Mouse (Mus musculus): Measurements from ENCODE around the gene Gm42906. TPM values are rescaled to one million over a fixed set of nuclear protein-coding genes. Genes with fewer than 3 reads are reported as not detected.

Gene Gm42906
- total and polyA plus RNA-seq, 3 experiments: not detected

GRCm38 (mm10) chr5:151054100-151054742, 373.7 kb downstream of the Gm42906 start:
- H3K4me1 ChIP-seq (ENCODE audit: control insufficient read depth in 1 of 2, insufficient read depth in 2 of 2, low read length in 2 of 2): no peaks in the 10 kb centered on the region
- no peak for DNase-seq (ENCODE audit: low read depth, low spot score)
- no peak overlapping the region for H3K4me3 ChIP-seq (ENCODE audit: control insufficient read depth in 1 of 2, insufficient read depth in 1 of 2, low read depth in 2 of 2, low read length in 2 of 2)
- H3K27ac ChIP-seq (ENCODE audit: control insufficient read depth, low read depth, low read length): no peak overlapping the region
- no peaks in the 10 kb centered on the region for H3K79me2 ChIP-seq (ENCODE audit: control insufficient read depth, insufficient read depth, low read length, poor library complexity)
- no peaks in the 10 kb centered on the region for H3K36me3 ChIP-seq (ENCODE audit: control insufficient read depth in 1 of 2, insufficient read depth in 2 of 2, low read length in 2 of 2)
- H3K9ac ChIP-seq (ENCODE audit: control insufficient read depth, low read depth, low read length, poor library complexity, severe bottlenecking): no peak overlapping the region
- TF ChIP-seq ZNF384 (IDR thresholded peaks at IDR 0.05; ENCODE audit: low read depth, low read length) (no peak), CHD1 (IDR thresholded peaks at IDR 0.05; ENCODE audit: low read depth, low read length) (no peak), ZMIZ1 (IDR thresholded peaks at IDR 0.05; ENCODE audit: low read depth, low read length) (no peak), TCF12 (IDR thresholded peaks at IDR 0.05; ENCODE audit: low read depth, low read length) (no peak), MAZ (IDR thresholded peaks at IDR 0.05; ENCODE audit: low read depth, low read length) (no peak)
- no peaks in the 10 kb centered on the region; the same call in 1 of the 2 replicates for H3K9me3 ChIP-seq (replicated peaks; ENCODE audit: insufficient read depth, low read length)
- H3K27me3 ChIP-seq (ENCODE audit: control insufficient read depth in 1 of 2, insufficient read depth in 2 of 2, low read length in 2 of 2): no peaks in the 10 kb centered on the region

- no peaks in the 10 kb centered on the region for H3K79me2 ChIP-seq (ENCODE audit: control insufficient read depth, insufficient read depth, low read length, poor library complexity)
- no peaks in the 10 kb centered on the region for H3K27me3 ChIP-seq (ENCODE audit: control insufficient read depth in 1 of 2, insufficient read depth in 2 of 2, low read length in 2 of 2)
- no peaks in the 10 kb centered on the region for H3K4me1 ChIP-seq (ENCODE audit: control insufficient read depth in 1 of 2, insufficient read depth in 2 of 2, low read length in 2 of 2)
- H3K27ac ChIP-seq (ENCODE audit: control insufficient read depth, low read depth, low read length): no peak overlapping the region
- no peak overlapping the region for H3K4me3 ChIP-seq (ENCODE audit: control insufficient read depth in 1 of 2, insufficient read depth in 1 of 2, low read depth in 2 of 2, low read length in 2 of 2)
- H3K9ac ChIP-seq (ENCODE audit: control insufficient read depth, low read depth, low read length, poor library complexity, severe bottlenecking): no peak overlapping the region
- no peaks in the 10 kb centered on the region for H3K36me3 ChIP-seq (ENCODE audit: control insufficient read depth in 1 of 2, insufficient read depth in 2 of 2, low read length in 2 of 2)
- no peak for DNase-seq (ENCODE audit: low read depth, low spot score)
- no peaks in the 10 kb centered on the region; the same call in 1 of the 2 replicates for H3K9me3 ChIP-seq (replicated peaks; ENCODE audit: insufficient read depth, low read length)
- TF ChIP-seq RCOR1 (IDR thresholded peaks at IDR 0.05; ENCODE audit: low read depth, low read length): no peak
- TF ChIP-seq MAFK (IDR thresholded peaks at IDR 0.05; ENCODE audit: borderline replicate concordance, low read depth, low read length): no peak
- no peak for TF ChIP-seq EP300 (IDR thresholded peaks at IDR 0.05; ENCODE audit: low read depth in 1 of 2, low read length in 2 of 2)
- TF ChIP-seq CHD1 (IDR thresholded peaks at IDR 0.05; ENCODE audit: low read depth, low read length): no peak
- TF ChIP-seq NELFE (IDR thresholded peaks at IDR 0.05; ENCODE audit: low read depth, low read length): no peak
- TF ChIP-seq POLR2A (IDR thresholded peaks at IDR 0.05; ENCODE audit: control insufficient read depth in 1 of 2, insufficient read depth in 1 of 2, low read depth in 1 of 2, low read length in 2 of 2, poor library complexity in 1 of 2): no peak
- no peak for TF ChIP-seq BHLHE40 (IDR thresholded peaks at IDR 0.05; ENCODE audit: borderline replicate concordance, low read depth, low read length)
- TF ChIP-seq GABPA (IDR thresholded peaks at IDR 0.05; ENCODE audit: low read depth, low read length): no peak
- no peak for TF ChIP-seq ELF1 (IDR thresholded peaks at IDR 0.05; ENCODE audit: low read depth, low read length)
- TF ChIP-seq POLR2AphosphoS2 (IDR thresholded peaks at IDR 0.05; ENCODE audit: low read length): no peak
These were observed 374.8 kb downstream of the Gm42906 start for GRCm38 (mm10) chr5:151053190-151053589.

- Histone ChIP-seq H3K36me3 (ENCODE audit: control insufficient read depth in 1 of 2, insufficient read depth in 2 of 2, low read length in 2 of 2) (no peaks in the 10 kb centered on the region), H3K79me2 (ENCODE audit: control insufficient read depth, insufficient read depth, low read length, poor library complexity) (no peaks in the 10 kb centered on the region), H3K27me3 (ENCODE audit: control insufficient read depth in 1 of 2, insufficient read depth in 2 of 2, low read length in 2 of 2) (no peaks in the 10 kb centered on the region), H3K4me3 (ENCODE audit: control insufficient read depth in 1 of 2, insufficient read depth in 1 of 2, low read depth in 2 of 2, low read length in 2 of 2) (no peak overlapping the region), H3K9me3 (replicated peaks; ENCODE audit: insufficient read depth, low read length) (no peaks in the 10 kb centered on the region; the same call in 1 of the 2 replicates), H3K27ac (ENCODE audit: control insufficient read depth, low read depth, low read length) (no peak overlapping the region), H3K4me1 (ENCODE audit: control insufficient read depth in 1 of 2, insufficient read depth in 2 of 2, low read length in 2 of 2) (no peaks in the 10 kb centered on the region), H3K9ac (ENCODE audit: control insufficient read depth, low read depth, low read length, poor library complexity, severe bottlenecking) (no peak overlapping the region)
- DNase-seq (ENCODE audit: low read depth, low spot score): no peak
- TF ChIP-seq POLR2AphosphoS5 (IDR thresholded peaks at IDR 0.05; ENCODE audit: borderline replicate concordance, low read depth, low read length): no peak
These were observed 375.6 kb downstream of the Gm42906 start for GRCm38 (mm10) chr5:151052331-151052730.

Data from MEL (cell line).